Mouse (Mus musculus) liver, adult 2 months (tissue): ENCODE measurements at regions not wholly inside any gene's neighbourhood (a gene's known extent, or its start where the extent isn't known, plus 50 kb on each side); places are given as distances from the start of the nearest gene placed in this dataset.

Source experiments
- CTCF ChIP-seq: fragments of 200-500 bp; IDR thresholded peaks from 2 replicates; pipeline ENCODE4 v1.5.1; 2011; ENCODE audit warnings: low read depth, low read length, control low read depth
- POLR2A ChIP-seq: fragments of 200-500 bp; IDR thresholded peaks from 2 replicates; pipeline ENCODE4 v1.6.1; 2011; ENCODE audit warnings: low read length, control low read depth; ENCODE audit not compliant: insufficient read depth; ENCODE audit errors: extremely low read depth

- TF ChIP-seq CTCF: peak; percentile 17; the same call in 1 of the 2 replicates
- no peak for TF ChIP-seq POLR2A
Observed at GRCm38 (mm10) chr10:66741819-66742218, 354.1 kb upstream of the Jmjd1c start.
